Mouse (Mus musculus): Measurements from ENCODE around the gene Sgta. TPM values are rescaled to one million over a fixed set of nuclear protein-coding genes. Genes with fewer than 3 reads are reported as not detected.

The Sgta gene
- total and polyA plus RNA-seq, 3 experiments = 100 to 1,019 (median 152) TPM

GRCm38 (mm10) chr10:81072290-81072689 is 12.3 kb upstream of the Sgta start:
- peaks cover 0 to 4% of the 10 kb centered on the region in 2 experiments; a peak in 1 of 4 replicates for H3K36me3 ChIP-seq (ENCODE audit: control insufficient read depth in 1 of 2, insufficient read depth in 2 of 2, low read length in 2 of 2)
- H3K27ac ChIP-seq (ENCODE audit: control insufficient read depth, low read depth, low read length) = no peak overlapping the region
- peaks cover 0 to 9% of the 10 kb centered on the region in 2 experiments; a peak in 3 of 4 replicates for H3K4me1 ChIP-seq (ENCODE audit: control insufficient read depth in 1 of 2, insufficient read depth in 2 of 2, low read length in 2 of 2)
- peaks cover 31% of the 10 kb centered on the region for H3K79me2 ChIP-seq (ENCODE audit: control insufficient read depth, insufficient read depth, low read length, poor library complexity)
- H3K9me3 ChIP-seq (replicated peaks; ENCODE audit: insufficient read depth, low read length) = no peaks in the 10 kb centered on the region
- H3K9ac ChIP-seq (ENCODE audit: control insufficient read depth, low read depth, low read length, poor library complexity, severe bottlenecking) = no peak overlapping the region
- no peak overlapping the region for H3K4me3 ChIP-seq (ENCODE audit: control insufficient read depth in 1 of 2, insufficient read depth in 1 of 2, low read depth in 2 of 2, low read length in 2 of 2)
- no peaks in the 10 kb centered on the region for H3K27me3 ChIP-seq (ENCODE audit: control insufficient read depth in 1 of 2, insufficient read depth in 2 of 2, low read length in 2 of 2)
- TF ChIP-seq MAFK (IDR thresholded peaks at IDR 0.05; ENCODE audit: borderline replicate concordance, low read depth, low read length) = no peak
- no peak for TF ChIP-seq ETS1 (IDR thresholded peaks at IDR 0.05; ENCODE audit: low read depth, low read length)
- TF ChIP-seq BHLHE40 (IDR thresholded peaks at IDR 0.05; ENCODE audit: borderline replicate concordance, low read depth, low read length) = no peak
- TF ChIP-seq RAD21 (IDR thresholded peaks at IDR 0.05; ENCODE audit: low read depth, low read length) = no peak
- no peak for TF ChIP-seq CTCF (IDR thresholded peaks at IDR 0.05 in 2 of 3, conservative IDR thresholded peaks at IDR 0.05 in 1 of 3; ENCODE audit: control insufficient read depth in 1 of 3, insufficient read depth in 1 of 3, low read depth in 2 of 3, low read length in 3 of 3, poor library complexity in 1 of 3, severe bottlenecking in 1 of 3)
- no peak for TF ChIP-seq ZMIZ1 (IDR thresholded peaks at IDR 0.05; ENCODE audit: low read depth, low read length)
- TF ChIP-seq SMC3 (IDR thresholded peaks at IDR 0.05; ENCODE audit: low read depth, low read length) = no peak
- TF ChIP-seq TBP (IDR thresholded peaks at IDR 0.05; ENCODE audit: low read depth, low read length) = no peak
- TF ChIP-seq MXI1 (IDR thresholded peaks at IDR 0.05; ENCODE audit: low read depth, low read length) = no peak
- TF ChIP-seq E2F4 (IDR thresholded peaks at IDR 0.05; ENCODE audit: borderline replicate concordance, low read depth, low read length) = no peak
- TF ChIP-seq MEF2A (IDR thresholded peaks at IDR 0.05; ENCODE audit: extremely low read depth, insufficient replicate concordance, low read depth, low read length, poor library complexity, severe bottlenecking) = no peak
- no peak for TF ChIP-seq ZC3H11A (IDR thresholded peaks at IDR 0.05; ENCODE audit: low read depth, low read length)
- no peak for TF ChIP-seq ZNF384 (IDR thresholded peaks at IDR 0.05; ENCODE audit: low read depth, low read length)
- no peak for TF ChIP-seq MYC (IDR thresholded peaks at IDR 0.05; ENCODE audit: low read depth, low read length)
- no peak for DNase-seq (ENCODE audit: low read depth, low spot score)

- Histone ChIP-seq H3K4me3 (ENCODE audit: control insufficient read depth in 1 of 2, insufficient read depth in 1 of 2, low read depth in 2 of 2, low read length in 2 of 2) (peak within 1 kb of the TSS; percentile 72 to 74), H3K4me1 (ENCODE audit: control insufficient read depth in 1 of 2, insufficient read depth in 2 of 2, low read length in 2 of 2) (peaks cover 0 to 9% of the 10 kb centered on the region in 2 experiments; a peak in 3 of 4 replicates), H3K27me3 (ENCODE audit: control insufficient read depth in 1 of 2, insufficient read depth in 2 of 2, low read length in 2 of 2) (peaks cover 0 to 2% of the 10 kb centered on the region in 2 experiments; a peak in 2 of 4 replicates), H3K27ac (ENCODE audit: control insufficient read depth, low read depth, low read length) (peak within 1 kb of the TSS; percentile 9; the same call in 1 of the 2 replicates), H3K9me3 (replicated peaks; ENCODE audit: insufficient read depth, low read length) (no peaks in the 10 kb centered on the region), H3K79me2 (ENCODE audit: control insufficient read depth, insufficient read depth, low read length, poor library complexity) (peaks cover 31% of the 10 kb centered on the region), H3K36me3 (ENCODE audit: control insufficient read depth in 1 of 2, insufficient read depth in 2 of 2, low read length in 2 of 2) (peaks cover 0 to 4% of the 10 kb centered on the region in 2 experiments; a peak in 1 of 4 replicates), H3K9ac (ENCODE audit: control insufficient read depth, low read depth, low read length, poor library complexity, severe bottlenecking) (peak within 1 kb of the TSS; percentile 83)
- DNase-seq (ENCODE audit: low read depth, low spot score) = peak; percentile 100
- TF ChIP-seq MYC (IDR thresholded peaks at IDR 0.05; ENCODE audit: low read depth, low read length) (peak; percentile 76; the same call in 1 of the 2 replicates), RCOR1 (IDR thresholded peaks at IDR 0.05; ENCODE audit: low read depth, low read length) (no peak), RAD21 (IDR thresholded peaks at IDR 0.05; ENCODE audit: low read depth, low read length) (no peak), KAT2A (conservative IDR thresholded peaks at IDR 0.05; ENCODE audit: low read depth, low read length) (no peak), POLR2AphosphoS5 (IDR thresholded peaks at IDR 0.05; ENCODE audit: borderline replicate concordance, low read depth, low read length) (no peak), ELF1 (IDR thresholded peaks at IDR 0.05; ENCODE audit: low read depth, low read length) (0 out of 2 replicates have a peak, but pooled peaks have one; percentile 56), ZC3H11A (IDR thresholded peaks at IDR 0.05; ENCODE audit: low read depth, low read length) (no peak), ZKSCAN1 (IDR thresholded peaks at IDR 0.05; ENCODE audit: low read depth, low read length) (no peak), MAFK (IDR thresholded peaks at IDR 0.05; ENCODE audit: borderline replicate concordance, low read depth, low read length) (no peak), USF2 (IDR thresholded peaks at IDR 0.05; ENCODE audit: borderline replicate concordance in 1 of 2, insufficient read depth in 1 of 2, low read depth in 1 of 2, low read length in 2 of 2) (no peak), POLR2A (IDR thresholded peaks at IDR 0.05; ENCODE audit: control insufficient read depth in 1 of 2, insufficient read depth in 1 of 2, low read depth in 1 of 2, low read length in 2 of 2, poor library complexity in 1 of 2) (peak; percentile 88 to 94), TBP (IDR thresholded peaks at IDR 0.05; ENCODE audit: low read depth, low read length) (peak; percentile 73), USF1 (IDR thresholded peaks at IDR 0.05; ENCODE audit: low read depth, low read length) (peak; percentile 58; the same call in 1 of the 2 replicates), MEF2A (IDR thresholded peaks at IDR 0.05; ENCODE audit: extremely low read depth, insufficient replicate concordance, low read depth, low read length, poor library complexity, severe bottlenecking) (no peak), HCFC1 (IDR thresholded peaks at IDR 0.05; ENCODE audit: low read depth, low read length) (peak; percentile 83), TAL1 (IDR thresholded peaks at IDR 0.05; ENCODE audit: low read length) (no peak), TCF12 (IDR thresholded peaks at IDR 0.05; ENCODE audit: low read depth, low read length) (peak; percentile 54; the same call in 1 of the 2 replicates), NELFE (IDR thresholded peaks at IDR 0.05; ENCODE audit: low read depth, low read length) (peak; percentile 88), CHD1 (IDR thresholded peaks at IDR 0.05; ENCODE audit: low read depth, low read length) (no peak), MAX (IDR thresholded peaks at IDR 0.05; ENCODE audit: low read length) (peak; percentile 78), ZMIZ1 (IDR thresholded peaks at IDR 0.05; ENCODE audit: low read depth, low read length) (peak; percentile 43; the same call in 1 of the 2 replicates), SIN3A (IDR thresholded peaks at IDR 0.05; ENCODE audit: low read length) (peak; percentile 93), MAZ (IDR thresholded peaks at IDR 0.05; ENCODE audit: low read depth, low read length) (no peak)
Measured at GRCm38 (mm10) chr10:81069836-81070235, 9.9 kb upstream of the Sgta start, which contains the start of gene Thop1. Gene Thop1, plus strand, starts transcription at chr10:81070035.

All from MEL (cell line).